Mouse (Mus musculus) megakaryocyte, embryonic 14.5 days (primary cell): Measurements from ENCODE around the gene Dcdc2a.

Source experiments
- FLI1 ChIP-seq: IDR thresholded peaks from 2 replicates; pipeline ENCODE4 v1.6.1; 2012; ENCODE audit warnings: low read length, inconsistent platforms, mixed read lengths
- GATA1 ChIP-seq: IDR thresholded peaks from 3 replicates; pipeline ENCODE4 v1.6.1; 2012; ENCODE audit warnings: mixed read lengths, low read length, inconsistent platforms, borderline replicate concordance

DNA sequence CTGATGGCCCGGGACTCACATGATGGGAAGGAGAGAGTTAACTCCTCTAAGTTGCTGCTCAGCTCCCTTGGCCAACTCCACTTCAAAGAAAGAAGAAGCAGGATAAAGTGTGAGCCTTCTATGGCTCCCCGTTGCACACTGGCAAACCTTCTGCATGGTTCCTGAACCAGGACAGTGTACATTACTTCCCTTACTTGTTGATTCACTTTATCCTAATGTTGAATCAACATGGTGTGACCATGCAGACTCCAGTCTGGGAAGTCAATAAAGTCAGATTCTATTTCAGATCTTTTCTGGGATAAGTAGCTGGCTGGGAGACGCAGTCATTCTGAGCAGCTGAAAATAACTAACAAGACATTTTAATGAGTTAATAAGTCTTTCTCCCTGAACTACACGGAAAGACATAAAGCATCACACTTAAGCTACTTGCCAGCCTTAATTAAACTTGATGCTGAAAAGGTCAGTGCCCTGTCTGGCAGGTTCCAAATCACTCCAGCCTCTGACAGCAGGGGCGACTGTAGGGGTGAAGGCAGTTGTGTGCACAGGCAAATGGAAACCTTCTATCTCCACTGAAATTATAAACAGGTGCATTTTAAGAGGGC is 164.5 kb downstream of the Dcdc2a start:
- TF ChIP-seq GATA1 (no peak), FLI1 (no peak)
